In genomic region chr16:13109156-13109989, GRCm38 (mm10) we compare ENCODE assay signal across 8 mouse cellular contexts. TPM values are rescaled to one million over a fixed set of nuclear protein-coding genes. Genes with fewer than 3 reads are reported as not detected.
DNase-seq lines count a peak whose midpoint lies in the region; ATAC-seq and TF ChIP-seq lines count a peak whose summit lies in the region.

TSS of gene Ercc4 (plus strand) at chr16:13109684.

- peak within 1 kb of the TSS; percentile 80 for H3K4me2 ChIP-seq in kidney, embryonic 14.5 days (replicated peaks; ENCODE audit: low read depth, low read length)
- H3K4me2 ChIP-seq in limb, embryonic 15.5 days, result peak within 1 kb of the TSS; percentile 55

- no peak for TF ChIP-seq POLR2A in bone marrow macrophage, adult 2 months (IDR thresholded peaks at IDR 0.05; ENCODE audit: borderline replicate concordance, low read depth, low read length)
- TF ChIP-seq POLR2A in embryonic fibroblast, embryonic 13.5 days (IDR thresholded peaks at IDR 0.05; ENCODE audit: low read depth, low read length), result peak; percentile 76

- TF ChIP-seq CTCF in bone marrow macrophage, adult 2 months (IDR thresholded peaks at IDR 0.05; ENCODE audit: low read depth, low read length), result no peak; the same call in 1 of the 2 replicates
- no peak for TF ChIP-seq CTCF in embryonic fibroblast, embryonic 13.5 days (IDR thresholded peaks at IDR 0.05; ENCODE audit: borderline replicate concordance, insufficient read depth, low read length)

- no peaks in the 10 kb centered on the region for H3K9me3 ChIP-seq in kidney, embryonic 14.5 days (ENCODE audit: control insufficient read depth, low read length)
- no peaks in the 10 kb centered on the region for H3K9me3 ChIP-seq in limb, embryonic 15.5 days

- H3K27me3 ChIP-seq in kidney, embryonic 14.5 days (ENCODE audit: control insufficient read depth, insufficient read depth, low read length), result no peaks in the 10 kb centered on the region
- H3K27me3 ChIP-seq in limb, embryonic 15.5 days, result no peaks in the 10 kb centered on the region

- peak; percentile 95 for DNase-seq in A20 (ENCODE audit: low read depth, low spot score)
- peak; percentile 96 for DNase-seq in heart, adult 9 months (ENCODE audit: low spot score in 2 of 2)
- DNase-seq in monocyte, adult 2 months (ENCODE audit: low read depth in 1 of 2, low spot score in 2 of 2), result peak; percentile 88 to 92
- peak; percentile 95 to 97 for DNase-seq in spleen, postnatal 36 days (ENCODE audit: low spot score in 2 of 2)

- H3K4me3 ChIP-seq in bone marrow macrophage, adult 2 months (ENCODE audit: insufficient read depth, low read length), result peak within 1 kb of the TSS; percentile 93
- H3K4me3 ChIP-seq in embryonic fibroblast, embryonic 13.5 days (ENCODE audit: insufficient read depth, low read length), result peak within 1 kb of the TSS; percentile 78
- peak within 1 kb of the TSS; percentile 84 for H3K4me3 ChIP-seq in kidney, embryonic 14.5 days (ENCODE audit: low read length)
- peak within 1 kb of the TSS; percentile 68 for H3K4me3 ChIP-seq in limb, embryonic 15.5 days

- peaks cover 12% of the 10 kb centered on the region; the same call in 1 of the 2 replicates for H3K36me3 ChIP-seq in kidney, embryonic 14.5 days (ENCODE audit: control insufficient read depth, insufficient read depth, low read length)
- H3K36me3 ChIP-seq in limb, embryonic 15.5 days, result peaks cover 21% of the 10 kb centered on the region

- ATAC-seq in kidney, embryonic 14.5 days (ENCODE audit: low FRiP score, low TSS enrichment), result peak; percentile 98
- ATAC-seq in limb, embryonic 15.5 days (ENCODE audit: insufficient number of reproducible peaks, low FRiP score, low TSS enrichment, low read depth), result peak; percentile 96

- 1% methylated on average over 53 of the region's 53 CpGs for WGBS in kidney, embryonic 14.5 days
- under 1% methylated on average over 53 of the region's 53 CpGs for WGBS in limb, embryonic 15.5 days

- peak within 1 kb of the TSS; percentile 92 for H3K9ac ChIP-seq in kidney, embryonic 14.5 days (ENCODE audit: low read depth, low read length)
- peak within 1 kb of the TSS; percentile 98 for H3K9ac ChIP-seq in limb, embryonic 15.5 days

- peak within 1 kb of the TSS; percentile 59 for H3K27ac ChIP-seq in bone marrow macrophage, adult 2 months (ENCODE audit: insufficient read depth, low read depth, low read length)
- peak within 1 kb of the TSS; percentile 44 for H3K27ac ChIP-seq in embryonic fibroblast, embryonic 13.5 days (ENCODE audit: insufficient read depth, low read length)
- H3K27ac ChIP-seq in kidney, embryonic 14.5 days (ENCODE audit: low read depth, low read length), result peak within 1 kb of the TSS; percentile 76
- peak within 1 kb of the TSS; percentile 86 for H3K27ac ChIP-seq in limb, embryonic 15.5 days

- peaks cover 4% of the 10 kb centered on the region for H3K4me1 ChIP-seq in bone marrow macrophage, adult 2 months (ENCODE audit: control insufficient read depth, insufficient read depth, low read length)
- H3K4me1 ChIP-seq in embryonic fibroblast, embryonic 13.5 days (ENCODE audit: control insufficient read depth, insufficient read depth, low read length), result peaks cover 4% of the 10 kb centered on the region
- peaks cover 7% of the 10 kb centered on the region for H3K4me1 ChIP-seq in kidney, embryonic 14.5 days (ENCODE audit: control insufficient read depth, insufficient read depth, low read length)
- peaks cover 4% of the 10 kb centered on the region for H3K4me1 ChIP-seq in limb, embryonic 15.5 days

RNA-seq across cellular contexts. Expression of gene Ercc4, which starts in this region (rescaled TPM):
- polyA plus RNA-seq in bone marrow macrophage, adult 2 months (2012; ENCODE audit: insufficient read depth, insufficient read length, missing spikeins), result 11.5 and 11.8 TPM in 2 replicates
- 13.2 and 14.0 TPM in 2 replicates for polyA plus RNA-seq in embryonic fibroblast, embryonic 13.5 days (2011; ENCODE audit: insufficient read length, low read depth, missing spikeins)
- 9.7 and 16.1 TPM in 2 replicates for polyA plus RNA-seq in kidney, embryonic 14.5 days (2014; fragmentation: Nextera tagmentation; extraction: Ambion mirVana)
- 12.8 and 13.5 TPM in 2 replicates for polyA plus RNA-seq in limb, embryonic 15.5 days (2015; fragmentation: Nextera tagmentation; extraction: Ambion mirVana)

Comparison
In these comparisons a context has a peak if more than half of its experiments do, and no peak if none do; other contexts are left out.
1. Peak in every context shown above with its lines: DNase-seq, ATAC-seq, H3K4me3 ChIP-seq and H3K27ac ChIP-seq.